Mouse (Mus musculus) hindbrain, postnatal 0 days (tissue): ENCODE results near the gene 4933428G20Rik. TPM values are rescaled to one million over a fixed set of nuclear protein-coding genes. Genes with fewer than 3 reads are reported as not detected.

Experiments used
- ATAC-seq: fragments of 200-750 bp; cut with Nextera tagmentation; 2 replicates; pipeline ENCODE4 v1.8.0; 2017; ENCODE audit warnings: mild to moderate bottlenecking, moderate TSS enrichment, moderate library complexity
- DNase-seq: peaks from one replicate; pipeline ENCODE4 v3.0.0-alpha.2; 2015; ENCODE audit warnings: low spot score
- H3K27ac ChIP-seq: fragments of 300-500 bp; sonication (generic); 2 replicates; pipeline ENCODE4 v1.5.1; 2014; ENCODE audit warnings: mild to moderate bottlenecking
- H3K27me3 ChIP-seq: fragments of 300-500 bp; sonication (generic); 2 replicates; pipeline ENCODE4 v1.6.1; 2014; ENCODE audit warnings: low read length, mixed read lengths; ENCODE audit not compliant: insufficient read depth
- H3K36me3 ChIP-seq: fragments of 300-500 bp; sonication (generic); 2 replicates; pipeline ENCODE4 v1.6.1; 2014; ENCODE audit warnings: low read length, mixed read lengths; ENCODE audit not compliant: insufficient read depth
- H3K4me1 ChIP-seq: fragments of 300-500 bp; sonication (generic); 2 replicates; pipeline ENCODE4 v1.6.1; 2014; ENCODE audit warnings: antibody characterized with exemption, low read length, mixed read lengths; ENCODE audit not compliant: insufficient read depth
- H3K4me2 ChIP-seq: fragments of 300-500 bp; sonication (generic); 2 replicates; pipeline ENCODE4 v1.6.1; 2014; ENCODE audit warnings: low read depth, mild to moderate bottlenecking, low read length, moderate library complexity, mixed read lengths
- H3K4me3 ChIP-seq: fragments of 300-500 bp; sonication (generic); 2 replicates; pipeline ENCODE4 v1.5.1; 2014; ENCODE audit warnings: low read length
- H3K9ac ChIP-seq: fragments of 300-500 bp; sonication (generic); replicated peaks from 2 replicates; pipeline ENCODE4 v1.6.1; 2014; ENCODE audit warnings: mild to moderate bottlenecking, low read length, moderate library complexity, mixed read lengths
- H3K9me3 ChIP-seq: fragments of 300-500 bp; sonication (generic); 2 replicates; pipeline ENCODE4 v1.6.1; 2016; ENCODE audit warnings: low read length, mixed read lengths
- CTCF ChIP-seq: IDR thresholded peaks from 2 replicates; pipeline ENCODE4 v1.5.1; 2016; ENCODE audit warnings: antibody characterized with exemption, control low read depth, low read depth
- WGBS: fragments of 180-500 bp; shearing (Covaris S2); extraction: QIAGEN DNeasy Blood & Tissue Kit; methylation state at CpG from one replicate; pipeline ENCODE4 v1.1.7; 2014; 5-methylcytosine and 5-hydroxymethylcytosine counted together
- polyA plus RNA-seq: library from polyadenylated mRNA; unstranded; fragments of >200 nt; fragmentation: Nextera tagmentation; extraction: Ambion mirVana; gene quantifications from 2 replicates; pipeline ENCODE4 v1.2.1, GENCODE M21; 2015
- total RNA-seq: library from RNA; depleted of rRNA; stranded (reverse); fragments of >200 nt; gene quantifications from 2 replicates; pipeline ENCODE4 v1.2.3, GENCODE M21; 2014

Gene 4933428G20Rik
- total and polyA plus RNA-seq, 2 experiments from 2014 or later: 0.48 TPM; not detected in 1

DNA sequence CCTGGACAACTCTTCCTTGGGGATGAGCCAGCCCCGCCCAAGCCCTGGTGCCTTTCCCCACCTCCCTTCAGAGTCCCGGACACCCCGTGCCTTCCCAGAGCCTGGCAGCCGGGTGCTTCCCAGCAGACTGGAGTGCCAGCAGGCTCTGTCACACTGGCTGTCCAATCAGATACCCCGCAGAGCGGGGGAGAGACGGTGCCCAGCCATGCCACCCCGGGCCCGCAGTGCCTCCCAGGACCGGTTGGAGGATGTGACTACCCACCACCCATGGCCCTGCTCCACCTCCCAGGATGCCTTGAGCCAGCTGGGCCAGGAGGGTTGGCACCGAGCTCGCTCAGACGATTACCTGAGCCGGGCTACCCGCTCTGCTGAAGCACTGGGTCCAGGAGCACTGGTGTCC lies 48.5 kb downstream of the 4933428G20Rik start:
- no peak overlapping the region for H3K9ac ChIP-seq
- peaks cover 18% of the 10 kb centered on the region for H3K4me1 ChIP-seq
- WGBS: 85% methylated on average over 15 of the region's 15 CpGs
- no peak for ATAC-seq
- no peaks in the 10 kb centered on the region for H3K27me3 ChIP-seq
- no peak overlapping the region for H3K27ac ChIP-seq
- no peak for TF ChIP-seq CTCF
- H3K9me3 ChIP-seq: no peaks in the 10 kb centered on the region
- peaks cover 32% of the 10 kb centered on the region for H3K36me3 ChIP-seq
- no peak for DNase-seq
- peak overlapping the region; percentile 73; the same call in 1 of the 2 replicates for H3K4me2 ChIP-seq
- H3K4me3 ChIP-seq: no peak overlapping the region

GRCm38 (mm10) chr11:97450305-97450922 lies 49.7 kb downstream of the 4933428G20Rik start:
- peak overlapping the region; percentile 51 for H3K4me3 ChIP-seq
- H3K27me3 ChIP-seq: no peaks in the 10 kb centered on the region
- peak overlapping the region; percentile 73 for H3K4me2 ChIP-seq
- peak overlapping the region; percentile 28 for H3K27ac ChIP-seq
- peaks cover 31% of the 10 kb centered on the region for H3K36me3 ChIP-seq
- 14% methylated on average over 10 of the region's 10 CpGs for WGBS
- TF ChIP-seq CTCF: no peak
- H3K9me3 ChIP-seq: no peaks in the 10 kb centered on the region
- H3K4me1 ChIP-seq: peaks cover 18% of the 10 kb centered on the region
- peak overlapping the region; percentile 70 for H3K9ac ChIP-seq
- DNase-seq (peak; percentile 31), ATAC-seq (peak; percentile 46)

GRCm38 (mm10) chr11:97449601-97450293 lies 50.4 kb downstream of the 4933428G20Rik start:
- Histone ChIP-seq H3K9ac (peak overlapping the region; percentile 70), H3K27ac (peak overlapping the region; percentile 28), H3K4me2 (peak overlapping the region; percentile 73), H3K27me3 (no peaks in the 10 kb centered on the region), H3K36me3 (peaks cover 37% of the 10 kb centered on the region), H3K4me3 (peak overlapping the region; percentile 51), H3K9me3 (no peaks in the 10 kb centered on the region), H3K4me1 (peaks cover 18% of the 10 kb centered on the region)
- TF ChIP-seq CTCF: peak; percentile 17
- 5% methylated on average over 15 of the region's 15 CpGs for WGBS
- DNase-seq (peak; percentile 91), ATAC-seq (peak; percentile 88)

- 0 out of 2 replicates have a peak, but pooled peaks have one; percentile 3 for ATAC-seq
- no peak for DNase-seq
- H3K36me3 ChIP-seq: peaks cover 32% of the 10 kb centered on the region
- no peak overlapping the region for H3K27ac ChIP-seq
- H3K4me3 ChIP-seq: no peak overlapping the region
- 85% methylated on average over 11 of the region's 11 CpGs for WGBS
- no peak overlapping the region for H3K9ac ChIP-seq
- H3K4me2 ChIP-seq: no peak overlapping the region
- no peaks in the 10 kb centered on the region for H3K27me3 ChIP-seq
- H3K4me1 ChIP-seq: peaks cover 18% of the 10 kb centered on the region
- H3K9me3 ChIP-seq: no peaks in the 10 kb centered on the region
- TF ChIP-seq CTCF: no peak
Observed at GRCm38 (mm10) chr11:97448611-97449394, 51.3 kb downstream of the 4933428G20Rik start.

- no peak overlapping the region for H3K4me2 ChIP-seq
Observed at GRCm38 (mm10) chr11:97447979-97448378, 52.2 kb downstream of the 4933428G20Rik start.

DNA sequence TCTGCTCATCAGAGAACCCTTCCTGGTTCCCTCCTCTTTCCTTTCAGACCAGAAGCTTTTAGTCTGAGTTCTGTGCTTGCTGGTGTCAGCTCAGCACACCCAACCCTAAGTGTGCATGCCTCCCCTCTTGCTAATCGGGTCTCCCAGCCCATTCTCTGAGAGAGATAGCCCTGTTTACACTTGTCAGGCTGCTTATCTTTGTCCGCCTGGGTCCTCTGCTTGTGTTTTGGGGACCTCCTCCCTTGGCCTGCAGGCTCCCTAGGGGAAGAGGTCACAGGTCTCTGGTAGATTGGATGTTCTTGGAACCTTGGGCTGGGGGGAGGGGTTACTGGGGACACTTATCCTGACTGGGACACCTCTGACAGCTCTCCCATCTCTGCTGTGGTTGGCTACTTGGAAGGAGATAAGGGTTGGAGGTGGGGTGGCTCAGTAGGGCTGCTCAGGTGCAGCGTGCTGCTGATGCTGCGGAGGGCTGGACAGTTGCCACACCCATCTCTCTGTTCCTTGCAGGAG lies 54.1 kb downstream of the 4933428G20Rik start:
- no peak for TF ChIP-seq CTCF
- Histone ChIP-seq H3K4me2 (no peak overlapping the region), H3K9ac (no peak overlapping the region), H3K36me3 (peaks cover 27% of the 10 kb centered on the region), H3K4me3 (no peak overlapping the region), H3K9me3 (no peaks in the 10 kb centered on the region), H3K4me1 (peaks cover 18% of the 10 kb centered on the region), H3K27me3 (no peaks in the 10 kb centered on the region), H3K27ac (no peak overlapping the region)
- WGBS: 59% methylated on average over 4 of the region's 4 CpGs
- no peak for DNase-seq
- no peak for ATAC-seq

More at GRCm38 (mm10) chr11:97447979-97448378, 52.2 kb downstream of the 4933428G20Rik start:
- Histone ChIP-seq H3K9ac (no peak overlapping the region), H3K36me3 (peaks cover 32% of the 10 kb centered on the region), H3K4me3 (no peak overlapping the region), H3K4me1 (peaks cover 15% of the 10 kb centered on the region), H3K9me3 (no peaks in the 10 kb centered on the region), H3K27me3 (no peaks in the 10 kb centered on the region), H3K27ac (no peak overlapping the region)
- ATAC-seq (no peak), DNase-seq (no peak)
- no peak for TF ChIP-seq CTCF
- WGBS: 82% methylated on average over 7 of the region's 7 CpGs
